Mouse (Mus musculus): ENCODE measurements around the gene Cmtm3. TPM values are rescaled to one million over a fixed set of nuclear protein-coding genes. Genes with fewer than 3 reads are reported as not detected.
"Not testable (repeated sequence)": the region's sequence is repeated elsewhere in the genome, so short reads cannot be mapped to it uniquely, and the experiment has no call there.

The Cmtm3 gene
- 6.3 and 8.1 TPM in 2 replicates for total RNA-seq (2014; rRNA removed)
- 12.1 and 24.6 TPM in 2 replicates for polyA plus RNA-seq (2012; rRNA removed)

- Histone ChIP-seq H3K36me3 (ENCODE audit: control insufficient read depth, insufficient read depth, low read length) (no peaks in the 10 kb centered on the region), H3K79me2 (ENCODE audit: control insufficient read depth, insufficient read depth, low read length) (no peaks in the 10 kb centered on the region), H3K9ac (ENCODE audit: low read depth, low read length) (peak within 1 kb of the TSS; percentile 47), H3K4me3 (ENCODE audit: insufficient read depth, low read depth, low read length) (peak within 1 kb of the TSS; percentile 79), H3K27ac (replicated peaks; ENCODE audit: insufficient read depth, low read depth, low read length) (peak within 1 kb of the TSS; percentile 69), H3K27me3 (ENCODE audit: control insufficient read depth, insufficient read depth, low read length) (no peaks in the 10 kb centered on the region), H3K4me1 (ENCODE audit: control insufficient read depth, insufficient read depth, low read length) (no peaks in the 10 kb centered on the region; the same call in none of the 2 replicates)
- no peak for TF ChIP-seq CTCF (IDR thresholded peaks at IDR 0.05; ENCODE audit: low read depth, low read length)
- TF ChIP-seq POLR2A (IDR thresholded peaks at IDR 0.05; ENCODE audit: extremely low read depth, insufficient read depth, low read length): no peak
- 30% methylated on average over 16 of the region's 18 CpGs for WGBS
- peak; percentile 26 for DNase-seq (ENCODE audit: extremely low read depth, low read depth, low spot score)
Measured at GRCm38 (mm10) chr8:104339229-104339982, at the start of gene Cmtm3. Gene Cmtm3 (plus strand): TSS chr8:104339410.

- 89% methylated on average over 12 of the region's 12 CpGs for WGBS
Measured at GRCm38 (mm10) chr8:104293081-104293480, 46.1 kb upstream of the Cmtm3 start, which contains the start of gene Cmtm2a. Gene Cmtm2a (minus strand): TSS chr8:104293181.

GRCm38 (mm10) chr8:104294396-104294795, 44.8 kb upstream of the Cmtm3 start:
- TF ChIP-seq CTCF (IDR thresholded peaks at IDR 0.05; ENCODE audit: low read depth, low read length) (no peak), POLR2A (IDR thresholded peaks at IDR 0.05; ENCODE audit: extremely low read depth, insufficient read depth, low read length) (no peak)
- Histone ChIP-seq H3K4me3 (ENCODE audit: insufficient read depth, low read depth, low read length) (no peak overlapping the region), H3K27me3 (ENCODE audit: control insufficient read depth, insufficient read depth, low read length) (no peaks in the 10 kb centered on the region), H3K36me3 (ENCODE audit: control insufficient read depth, insufficient read depth, low read length) (no peaks in the 10 kb centered on the region), H3K27ac (replicated peaks; ENCODE audit: insufficient read depth, low read depth, low read length) (no peak overlapping the region), H3K9ac (ENCODE audit: low read depth, low read length) (no peak overlapping the region), H3K79me2 (ENCODE audit: control insufficient read depth, insufficient read depth, low read length) (no peaks in the 10 kb centered on the region), H3K4me1 (ENCODE audit: control insufficient read depth, insufficient read depth, low read length) (no peaks in the 10 kb centered on the region)
- peak; percentile 34 for DNase-seq (ENCODE audit: extremely low read depth, low read depth, low spot score)
- 84% methylated on average over 1 of the region's 1 CpGs for WGBS

More at GRCm38 (mm10) chr8:104293081-104293480, 46.1 kb upstream of the Cmtm3 start, which contains the start of gene Cmtm2a:
- H3K36me3 ChIP-seq (ENCODE audit: control insufficient read depth, insufficient read depth, low read length); H3K4me1 ChIP-seq (ENCODE audit: control insufficient read depth, insufficient read depth, low read length); DNase-seq (ENCODE audit: extremely low read depth, low read depth, low spot score); H3K27ac ChIP-seq (replicated peaks; ENCODE audit: insufficient read depth, low read depth, low read length); H3K9ac ChIP-seq (ENCODE audit: low read depth, low read length); H3K4me3 ChIP-seq (ENCODE audit: insufficient read depth, low read depth, low read length); H3K79me2 ChIP-seq (ENCODE audit: control insufficient read depth, insufficient read depth, low read length); H3K27me3 ChIP-seq (ENCODE audit: control insufficient read depth, insufficient read depth, low read length): not testable (repeated sequence)

- not testable (repeated sequence) for H3K9ac ChIP-seq (ENCODE audit: low read depth, low read length); H3K36me3 ChIP-seq (ENCODE audit: control insufficient read depth, insufficient read depth, low read length); DNase-seq (ENCODE audit: extremely low read depth, low read depth, low spot score); H3K27ac ChIP-seq (replicated peaks; ENCODE audit: insufficient read depth, low read depth, low read length); H3K79me2 ChIP-seq (ENCODE audit: control insufficient read depth, insufficient read depth, low read length); H3K4me1 ChIP-seq (ENCODE audit: control insufficient read depth, insufficient read depth, low read length); H3K4me3 ChIP-seq (ENCODE audit: insufficient read depth, low read depth, low read length); H3K27me3 ChIP-seq (ENCODE audit: control insufficient read depth, insufficient read depth, low read length)
- 44% methylated on average over 3 of the region's 3 CpGs for WGBS
Measured at GRCm38 (mm10) chr8:104301577-104301976, 37.6 kb upstream of the Cmtm3 start.

GRCm38 (mm10) chr8:104302536-104302935, 36.7 kb upstream of the Cmtm3 start:
- not testable (repeated sequence) for DNase-seq (ENCODE audit: extremely low read depth, low read depth, low spot score); H3K79me2 ChIP-seq (ENCODE audit: control insufficient read depth, insufficient read depth, low read length); H3K9ac ChIP-seq (ENCODE audit: low read depth, low read length); H3K4me1 ChIP-seq (ENCODE audit: control insufficient read depth, insufficient read depth, low read length); H3K27me3 ChIP-seq (ENCODE audit: control insufficient read depth, insufficient read depth, low read length); H3K36me3 ChIP-seq (ENCODE audit: control insufficient read depth, insufficient read depth, low read length); H3K4me3 ChIP-seq (ENCODE audit: insufficient read depth, low read depth, low read length); H3K27ac ChIP-seq (replicated peaks; ENCODE audit: insufficient read depth, low read depth, low read length)
- WGBS: 92% methylated on average over 4 of the region's 4 CpGs

- Histone ChIP-seq H3K4me3 (ENCODE audit: insufficient read depth, low read depth, low read length) (no peak overlapping the region), H3K79me2 (ENCODE audit: control insufficient read depth, insufficient read depth, low read length) (no peaks in the 10 kb centered on the region), H3K4me1 (ENCODE audit: control insufficient read depth, insufficient read depth, low read length) (no peaks in the 10 kb centered on the region), H3K27me3 (ENCODE audit: control insufficient read depth, insufficient read depth, low read length) (no peaks in the 10 kb centered on the region), H3K36me3 (ENCODE audit: control insufficient read depth, insufficient read depth, low read length) (no peaks in the 10 kb centered on the region), H3K9ac (ENCODE audit: low read depth, low read length) (no peak overlapping the region), H3K27ac (replicated peaks; ENCODE audit: insufficient read depth, low read depth, low read length) (no peak overlapping the region)
- TF ChIP-seq POLR2A (IDR thresholded peaks at IDR 0.05; ENCODE audit: extremely low read depth, insufficient read depth, low read length) (no peak), CTCF (IDR thresholded peaks at IDR 0.05; ENCODE audit: low read depth, low read length) (no peak)
- WGBS: 82% methylated on average over 11 of the region's 11 CpGs
- DNase-seq (ENCODE audit: extremely low read depth, low read depth, low spot score): no peak
Measured at GRCm38 (mm10) chr8:104304962-104305361, 34.2 kb upstream of the Cmtm3 start.

GRCm38 (mm10) chr8:104308341-104308740, 30.9 kb upstream of the Cmtm3 start:
- not testable (repeated sequence) for H3K9ac ChIP-seq (ENCODE audit: low read depth, low read length); H3K4me3 ChIP-seq (ENCODE audit: insufficient read depth, low read depth, low read length); H3K27me3 ChIP-seq (ENCODE audit: control insufficient read depth, insufficient read depth, low read length); H3K27ac ChIP-seq (replicated peaks; ENCODE audit: insufficient read depth, low read depth, low read length); H3K36me3 ChIP-seq (ENCODE audit: control insufficient read depth, insufficient read depth, low read length); DNase-seq (ENCODE audit: extremely low read depth, low read depth, low spot score); H3K79me2 ChIP-seq (ENCODE audit: control insufficient read depth, insufficient read depth, low read length); H3K4me1 ChIP-seq (ENCODE audit: control insufficient read depth, insufficient read depth, low read length)
- 46% methylated on average over 6 of the region's 6 CpGs for WGBS

GRCm38 (mm10) chr8:104309441-104310155, 29.6 kb upstream of the Cmtm3 start, which contains the start of the genes Gm45711 and Cmtm1:
Gene Gm45711 (minus strand): TSS chr8:104310081.
Gene Cmtm1 (minus strand): TSS chr8:104310145.
- peak; percentile 20 for DNase-seq (ENCODE audit: extremely low read depth, low read depth, low spot score)
- not testable (repeated sequence) for H3K9ac ChIP-seq (ENCODE audit: low read depth, low read length); H3K4me3 ChIP-seq (ENCODE audit: insufficient read depth, low read depth, low read length); H3K27ac ChIP-seq (replicated peaks; ENCODE audit: insufficient read depth, low read depth, low read length); H3K4me1 ChIP-seq (ENCODE audit: control insufficient read depth, insufficient read depth, low read length); H3K79me2 ChIP-seq (ENCODE audit: control insufficient read depth, insufficient read depth, low read length); H3K36me3 ChIP-seq (ENCODE audit: control insufficient read depth, insufficient read depth, low read length); H3K27me3 ChIP-seq (ENCODE audit: control insufficient read depth, insufficient read depth, low read length)
- 73% methylated on average over 36 of the region's 36 CpGs for WGBS
